Mouse (Mus musculus) liver, embryonic 14.5 days (tissue): ENCODE data around the gene Dmac2. TPM values are rescaled to one million over a fixed set of nuclear protein-coding genes. Genes with fewer than 3 reads are reported as not detected.
A peak's percentile ranks its signal among the peaks of the same experiment; 100 is the strongest.

Experiments
- ATAC-seq: fragments of 200-750 bp; cut with Nextera tagmentation; 2 replicates; pipeline ENCODE4 v1.8.0; 2017; ENCODE audit warnings: moderate number of reproducible peaks, mild to moderate bottlenecking, moderate library complexity; ENCODE audit not compliant: insufficient read depth
- DNase-seq, 3 experiments: peaks; one replicate each; pipeline ENCODE4 v3.0.0-alpha.2; 2012 to 2013; ENCODE audit warnings: low read depth in 3 of 3, low spot score in 3 of 3
- H3K27ac ChIP-seq: fragments of 300-500 bp; sonication (generic); 2 replicates; pipeline ENCODE4 v1.5.1; 2014; ENCODE audit warnings: moderate library complexity, mild to moderate bottlenecking, control low read depth, inconsistent platforms
- H3K27me3 ChIP-seq: fragments of 300-500 bp; sonication (generic); 2 replicates; pipeline ENCODE4 v1.6.1; 2014; ENCODE audit warnings: mild to moderate bottlenecking, low read length, moderate library complexity; ENCODE audit not compliant: control insufficient read depth, insufficient read depth
- H3K36me3 ChIP-seq: fragments of 300-500 bp; sonication (generic); replicated peaks from 2 replicates; pipeline ENCODE4 v1.6.1; 2014; ENCODE audit warnings: low read depth; ENCODE audit not compliant: control insufficient read depth, insufficient read depth
- H3K4me1 ChIP-seq, 2 experiments: fragments of 200-500 bp in 1 of 2; fragments of 300-500 bp in 1 of 2; sonication (generic) in 1 of 2; replicated peaks; 2 replicates each; pipeline ENCODE4 v1.6.1; 2012 to 2014; ENCODE audit warnings: antibody characterized with exemption in 1 of 2, inconsistent platforms in 1 of 2, low read length in 1 of 2; ENCODE audit not compliant: control insufficient read depth in 2 of 2, insufficient read depth in 2 of 2
- H3K4me2 ChIP-seq: fragments of 300-500 bp; sonication (generic); 2 replicates; pipeline ENCODE4 v1.6.1; 2014; ENCODE audit warnings: low read depth, mild to moderate bottlenecking, control low read depth, moderate library complexity
- H3K4me3 ChIP-seq, 2 experiments: fragments of 200-500 bp in 1 of 2; fragments of 300-500 bp in 1 of 2; sonication (generic) in 1 of 2; 2 replicates each; pipeline ENCODE4 v1.5.1; 2012 to 2014; ENCODE audit warnings: low read depth in 2 of 2, low read length in 2 of 2, mild to moderate bottlenecking in 2 of 2, control low read depth in 1 of 2, inconsistent platforms in 1 of 2, moderate library complexity in 1 of 2; ENCODE audit not compliant: insufficient read depth in 1 of 2
- H3K9ac ChIP-seq: fragments of 300-500 bp; sonication (generic); replicated peaks from 2 replicates; pipeline ENCODE4 v1.6.1; 2014; ENCODE audit warnings: mild to moderate bottlenecking, control low read depth, moderate library complexity
- H3K9me3 ChIP-seq: fragments of 300-500 bp; sonication (generic); 2 replicates; pipeline ENCODE4 v1.6.1; 2016; ENCODE audit warnings: low read length, mixed read lengths; ENCODE audit not compliant: control insufficient read depth
- CTCF ChIP-seq: IDR thresholded peaks from 2 replicates; pipeline ENCODE4 v1.5.1; 2016; ENCODE audit warnings: antibody characterized with exemption, low read depth, control low read depth
- EP300 ChIP-seq: IDR thresholded peaks from 2 replicates; pipeline ENCODE4 v1.6.1; 2016; ENCODE audit warnings: antibody characterized with exemption, low read depth
- WGBS: fragments of 180-500 bp; shearing (Covaris S2); extraction: QIAGEN DNeasy Blood & Tissue Kit; methylation state at CpG from one replicate; pipeline ENCODE4 v1.1.7; 2014; ENCODE audit not compliant: insufficient replicate concordance; 5-methylcytosine and 5-hydroxymethylcytosine counted together
- polyA plus RNA-seq, 2 experiments: library from polyadenylated mRNA; depleted of rRNA in 1 of 2; stranded (reverse) in 1 of 2; unstranded in 1 of 2; fragments of >200 nt; fragmentation: Nextera tagmentation in 1 of 2; extraction: Ambion mirVana in 1 of 2; gene quantifications; 2 replicates each; pipeline versions ENCODE4 v1.2.1 to v1.2.3; 2012 to 2014

Gene Dmac2
- polyA plus RNA-seq, 2 experiments, result 6.9 to 8.1 TPM

GRCm38 (mm10) chr7:25649839-25650238, 30.6 kb downstream of the Dmac2 start:
- H3K36me3 ChIP-seq, result no peaks in the 10 kb centered on the region
- no peak overlapping the region for H3K9ac ChIP-seq
- 15% methylated on average over 5 of the region's 5 CpGs for WGBS
- peaks cover 0 to 8% of the 10 kb centered on the region in 2 experiments; a peak in 2 of 4 replicates for H3K4me1 ChIP-seq
- DNase-seq, result no peak
- H3K27ac ChIP-seq, result no peak overlapping the region; the same call in 1 of the 2 replicates
- no peaks in the 10 kb centered on the region for H3K27me3 ChIP-seq
- no peak for ATAC-seq
- H3K4me2 ChIP-seq, result no peak overlapping the region
- no peaks in the 10 kb centered on the region for H3K9me3 ChIP-seq
- H3K4me3 ChIP-seq, result no peak overlapping the region
- TF ChIP-seq CTCF (no peak), EP300 (no peak)

- no peak overlapping the region for H3K4me2 ChIP-seq
- no peak for ATAC-seq
Observed at GRCm38 (mm10) chr7:25651281-25651680, 32.1 kb downstream of the Dmac2 start.

GRCm38 (mm10) chr7:25652244-25652759, 33.1 kb downstream of the Dmac2 start:
- Histone ChIP-seq H3K27me3 (no peaks in the 10 kb centered on the region), H3K4me3 (no peak overlapping the region), H3K9ac (no peak overlapping the region), H3K9me3 (no peaks in the 10 kb centered on the region), H3K4me1 (peaks cover 0 to 12% of the 10 kb centered on the region in 2 experiments), H3K4me2 (no peak overlapping the region), H3K36me3 (no peaks in the 10 kb centered on the region), H3K27ac (no peak overlapping the region)
- no peak for DNase-seq
- 28% methylated on average over 12 of the region's 12 CpGs for WGBS
- TF ChIP-seq CTCF, result no peak
- no peak for TF ChIP-seq EP300
- ATAC-seq, result no peak

More at GRCm38 (mm10) chr7:25651281-25651680, 32.1 kb downstream of the Dmac2 start:
- no peak overlapping the region for H3K27ac ChIP-seq
- H3K9me3 ChIP-seq, result no peaks in the 10 kb centered on the region
- no peak overlapping the region for H3K4me3 ChIP-seq
- no peak overlapping the region for H3K9ac ChIP-seq
- no peaks in the 10 kb centered on the region for H3K27me3 ChIP-seq
- no peaks in the 10 kb centered on the region for H3K36me3 ChIP-seq
- peaks cover 0 to 12% of the 10 kb centered on the region in 2 experiments; a peak in 3 of 4 replicates for H3K4me1 ChIP-seq
- DNase-seq, result no peak
- 25% methylated on average over 8 of the region's 8 CpGs for whole genome bisulfite sequencing
- TF ChIP-seq CTCF (peak; percentile 34; the same call in 1 of the 2 replicates), EP300 (no peak)

- Histone ChIP-seq H3K9me3 (no peaks in the 10 kb centered on the region), H3K9ac (no peak overlapping the region), H3K4me2 (no peak overlapping the region), H3K36me3 (no peaks in the 10 kb centered on the region), H3K4me3 (no peak overlapping the region), H3K4me1 (peaks cover 7 to 19% of the 10 kb centered on the region in 2 experiments), H3K27me3 (no peaks in the 10 kb centered on the region), H3K27ac (no peak overlapping the region)
- TF ChIP-seq CTCF (no peak), EP300 (no peak)
- no peak for DNase-seq
- no peak for ATAC-seq
- WGBS, result 58% methylated on average over 11 of the region's 11 CpGs
Observed at GRCm38 (mm10) chr7:25655601-25656428, 36.6 kb downstream of the Dmac2 start.

- DNase-seq, result no peak
- Histone ChIP-seq H3K27ac (no peak overlapping the region), H3K9ac (peak overlapping the region; percentile 62), H3K4me1 (peaks cover 7 to 17% of the 10 kb centered on the region in 2 experiments), H3K4me3 (peak overlapping the region; percentile 78), H3K4me2 (peak overlapping the region; percentile 93), H3K36me3 (no peaks in the 10 kb centered on the region), H3K9me3 (no peaks in the 10 kb centered on the region), H3K27me3 (no peaks in the 10 kb centered on the region)
- WGBS, result 30% methylated on average over 10 of the region's 10 CpGs
- no peak for TF ChIP-seq CTCF
- TF ChIP-seq EP300, result no peak
- ATAC-seq, result no peak
Observed at GRCm38 (mm10) chr7:25657785-25658184, 38.6 kb downstream of the Dmac2 start.
